Comparison of ENCODE assay signal across 9 mouse cellular contexts in the genomic region with DNA sequence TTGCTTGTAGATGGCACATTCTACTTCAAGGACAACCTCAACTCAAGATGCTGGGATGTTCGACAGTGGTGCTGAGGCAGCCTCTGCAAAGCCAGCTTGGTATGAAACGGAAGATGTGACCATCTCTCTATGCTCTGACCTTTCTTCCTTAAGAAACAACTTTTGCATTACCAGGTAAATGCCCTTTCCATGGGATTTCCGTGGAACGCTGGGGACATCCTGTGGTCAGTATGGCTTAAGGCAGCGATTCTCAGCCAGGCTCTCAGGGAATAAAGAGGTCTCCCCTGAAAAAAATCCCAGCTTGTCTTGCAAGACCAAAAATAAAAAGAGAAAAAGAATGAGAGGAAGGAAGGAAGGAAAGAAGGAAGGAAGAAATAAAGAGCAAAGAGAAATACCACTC.
A peak's percentile ranks its signal among the peaks of the same experiment; 100 is the strongest.
DNase-seq lines count a peak whose midpoint lies in the region; ATAC-seq and TF ChIP-seq lines count a peak whose summit lies in the region.
"Had no signal": no experiment of that assay in that cellular context is flagged by ENCODE, and none has a peak within 500 bp of the region (broad histone marks: within the 10 kb centered on the region; RNA-seq: fewer than 3 reads in every experiment).

No protein-coding gene starts in this region.

- POLR2A ChIA-PET in Patski (lab: Charles Lee), result interaction anchor here (1.0 to 2.0 kb wide), 2 partner anchors 67 to 1899 kb away, joined by 3 to 5 read pairs; no protein-coding TSS in a partner anchor

- WGBS in kidney, embryonic 16.5 days, result 25% methylated on average over 5 of the region's 5 CpGs
- WGBS in kidney, embryonic 15.5 days, result 32% methylated on average over 5 of the region's 5 CpGs

- TF ChIP-seq CTCF in E14TG2a.4 (conservative IDR thresholded peaks at IDR 0.05; ENCODE audit: low read length) (peak; percentile 21; the same call in 1 of the 2 replicates), Patski (IDR thresholded peaks at IDR 0.05) (peak; percentile 97)

- ATAC-seq in kidney, embryonic 16.5 days (ENCODE audit: low FRiP score, low TSS enrichment), result no peak
- ATAC-seq in Patski, result no peak
- ATAC-seq in kidney, embryonic 15.5 days (replicated peaks; ENCODE audit: low FRiP score), result no peak

- CTCF ChIA-PET in Patski (lab: Charles Lee), result interaction anchor here (0.6 to 3.6 kb wide), 16 partner anchors 8 to 1629 kb away, joined by 3 to 19 read pairs (median 4); no protein-coding TSS in a partner anchor

- no peak overlapping the region for H3K4me3 ChIP-seq in kidney, embryonic 16.5 days (ENCODE audit: low read length)
- H3K4me3 ChIP-seq in E14TG2a.4 (replicated peaks; ENCODE audit: low read length), result no peak overlapping the region
- H3K4me3 ChIP-seq in kidney, embryonic 15.5 days (replicated peaks), result no peak overlapping the region
- H3K4me3 ChIP-seq: neural tube, embryonic 12.5 days had no signal

- DNase-seq in kidney, adult 11 months, result peak; percentile 60
- DNase-seq in Patski (ENCODE audit: low read depth, low spot score), result no peak
- no peak for DNase-seq in thymus, postnatal 25 days
- no peak for DNase-seq in urinary bladder, postnatal 10 days (ENCODE audit: low spot score)
- DNase-seq in left cerebral cortex, adult 11 months (ENCODE audit: low spot score), result no peak

- no peaks in the 10 kb centered on the region for H3K9me3 ChIP-seq in kidney, embryonic 16.5 days (ENCODE audit: low read length)
- no peaks in the 10 kb centered on the region for H3K9me3 ChIP-seq in E14TG2a.4 (ENCODE audit: low read length)
- no peaks in the 10 kb centered on the region for H3K9me3 ChIP-seq in kidney, embryonic 15.5 days (replicated peaks)
- H3K9me3 ChIP-seq: neural tube, embryonic 12.5 days had no signal

- no peaks in the 10 kb centered on the region for H3K36me3 ChIP-seq in kidney, embryonic 16.5 days (ENCODE audit: insufficient read depth, low read length)
- H3K36me3 ChIP-seq in E14TG2a.4 (ENCODE audit: insufficient read depth, low read length), result no peaks in the 10 kb centered on the region
- no peaks in the 10 kb centered on the region for H3K36me3 ChIP-seq in kidney, embryonic 15.5 days
- H3K36me3 ChIP-seq: neural tube, embryonic 12.5 days had no signal

- in situ Hi-C loops in Patski (cut with MboI; ENCODE audit: low pct_unique_long_range_greater_than_20kb), result loop anchor here (10.0 to 25.0 kb wide), 4 partner anchors 65 to 1625 kb away; no protein-coding TSS in a partner anchor

- peaks cover 16% of the 10 kb centered on the region for H3K4me1 ChIP-seq in kidney, embryonic 16.5 days (ENCODE audit: insufficient read depth, low read length)
- no peaks in the 10 kb centered on the region for H3K4me1 ChIP-seq in E14TG2a.4 (replicated peaks; ENCODE audit: low read depth, low read length)
- peaks cover 18% of the 10 kb centered on the region; the same call in 1 of the 2 replicates for H3K4me1 ChIP-seq in kidney, embryonic 15.5 days
- H3K4me1 ChIP-seq: neural tube, embryonic 12.5 days had no signal

- H3K27ac ChIP-seq in kidney, embryonic 16.5 days (ENCODE audit: low read length), result no peak overlapping the region
- H3K27ac ChIP-seq in kidney, embryonic 15.5 days, result 0 out of 2 replicates have a peak overlapping the region, but pooled peaks have one; percentile 15
- H3K27ac ChIP-seq: neural tube, embryonic 12.5 days had no signal

- H3K27me3 ChIP-seq in kidney, embryonic 16.5 days (ENCODE audit: insufficient read depth, low read length), result 0 out of 2 replicates have a peak, but pooled peaks cover 2% of the 10 kb centered on the region
- H3K27me3 ChIP-seq in E14TG2a.4 (ENCODE audit: insufficient read depth, low read length), result peaks cover 14% of the 10 kb centered on the region; the same call in 1 of the 2 replicates
- no peaks in the 10 kb centered on the region for H3K27me3 ChIP-seq in Patski
- no peaks in the 10 kb centered on the region for H3K27me3 ChIP-seq in kidney, embryonic 15.5 days
- H3K27me3 ChIP-seq: neural tube, embryonic 12.5 days had no signal

- H3K9ac ChIP-seq in kidney, embryonic 16.5 days (replicated peaks; ENCODE audit: low read length), result no peak overlapping the region
- no peak overlapping the region for H3K9ac ChIP-seq in kidney, embryonic 15.5 days
- H3K9ac ChIP-seq: neural tube, embryonic 12.5 days had no signal

- H3K4me2 ChIP-seq in kidney, embryonic 16.5 days (replicated peaks; ENCODE audit: low read depth, low read length), result no peak overlapping the region
- H3K4me2 ChIP-seq in kidney, embryonic 15.5 days, result no peak overlapping the region
- H3K4me2 ChIP-seq: neural tube, embryonic 12.5 days had no signal
